Mouse (Mus musculus) frontal cortex, adult 2 months (tissue): ENCODE data around the gene Lmo7. TPM values are rescaled to one million over a fixed set of nuclear protein-coding genes. Genes with fewer than 3 reads are reported as not detected.
A peak's percentile ranks its signal among the peaks of the same experiment; 100 is the strongest.

Experiments
- DNase-seq, 2 experiments: peaks; one replicate each; pipeline ENCODE4 v3.0.0; 2022; ENCODE audit warnings: low spot score in 1 of 2; ENCODE audit errors: extremely low spot score in 1 of 2
- polyA plus RNA-seq: library from polyadenylated mRNA; depleted of rRNA; stranded (reverse); fragments of >200 nt; gene quantifications from 2 replicates; pipeline ENCODE4 v1.2.3, GENCODE M21; 2012; rRNA removed

The Lmo7 gene
- polyA plus RNA-seq = 25.3 and 43.6 TPM in 2 replicates

- peak in 1 of 2 experiments; percentile 10 for DNase-seq
These were observed at the start of gene Lmo7, which contains the start of gene Gm9922 for GRCm38 (mm10) chr14:101729237-101729971. TSS of gene Lmo7 (plus strand) at chr14:101729957. TSS of gene Gm9922 (minus strand) at chr14:101729814.

DNA sequence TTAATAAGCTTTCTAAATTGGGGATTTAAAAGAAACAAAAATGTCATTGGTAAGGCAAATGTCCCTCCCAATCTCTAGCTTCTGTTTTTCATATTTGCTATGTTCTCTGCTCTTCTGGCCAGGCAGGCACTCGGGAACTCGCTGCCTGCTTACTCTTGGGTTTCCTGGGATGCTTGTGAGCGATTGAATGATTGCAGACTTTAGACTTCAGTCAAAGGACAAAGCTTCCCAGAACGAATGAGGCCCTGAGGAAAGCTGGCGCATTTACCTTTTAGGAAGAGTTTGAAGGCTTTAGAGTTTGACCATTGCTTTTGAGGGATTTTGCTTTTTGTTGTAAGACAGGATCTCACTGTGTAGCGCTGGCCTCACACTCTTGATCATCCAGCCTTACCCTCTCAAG is 42.1 kb upstream of the Lmo7 start:
- DNase-seq = no peak

DNA sequence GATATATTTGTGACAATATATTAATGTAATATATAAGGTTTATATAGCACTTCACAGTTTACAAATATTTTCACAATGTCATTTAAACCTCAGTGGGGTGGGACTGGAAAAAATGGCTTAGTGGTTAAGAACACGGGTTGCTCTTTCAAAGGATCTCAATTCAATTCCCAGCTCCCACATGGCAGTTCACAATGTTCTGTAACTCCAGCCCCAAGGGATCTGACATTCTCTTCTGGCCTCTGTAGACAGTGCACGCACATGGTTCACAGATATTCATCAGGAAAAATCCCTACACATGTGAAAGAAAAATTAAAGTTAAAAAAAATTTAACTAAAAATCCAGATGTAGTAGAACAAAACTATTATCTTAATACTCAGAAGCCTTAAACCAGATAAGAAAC is 41.4 kb upstream of the Lmo7 start:
- DNase-seq = no peak

DNA sequence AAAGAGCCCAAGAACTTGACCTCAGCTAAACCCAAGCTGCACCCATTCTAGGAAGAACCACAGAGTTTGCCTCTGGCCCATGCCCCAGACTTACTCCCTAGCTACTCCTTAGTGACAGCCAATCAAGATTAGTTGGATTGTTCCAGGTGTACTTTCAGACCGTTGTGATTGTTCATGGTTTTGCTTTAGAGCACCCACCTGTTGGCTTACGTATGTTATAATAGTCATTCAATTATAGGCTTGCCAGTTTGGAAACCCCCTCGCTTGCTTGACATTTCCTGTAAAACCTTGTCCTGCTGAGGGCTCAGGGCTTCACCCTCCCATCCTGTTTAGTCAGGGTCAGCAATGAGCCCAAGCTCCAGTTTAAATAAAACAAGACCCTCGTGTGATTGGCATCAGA is 25.3 kb upstream of the Lmo7 start:
- no peak for DNase-seq

- DNase-seq = no peak
These were observed 22.7 kb upstream of the Lmo7 start for GRCm38 (mm10) chr14:101707088-101707487.

DNA sequence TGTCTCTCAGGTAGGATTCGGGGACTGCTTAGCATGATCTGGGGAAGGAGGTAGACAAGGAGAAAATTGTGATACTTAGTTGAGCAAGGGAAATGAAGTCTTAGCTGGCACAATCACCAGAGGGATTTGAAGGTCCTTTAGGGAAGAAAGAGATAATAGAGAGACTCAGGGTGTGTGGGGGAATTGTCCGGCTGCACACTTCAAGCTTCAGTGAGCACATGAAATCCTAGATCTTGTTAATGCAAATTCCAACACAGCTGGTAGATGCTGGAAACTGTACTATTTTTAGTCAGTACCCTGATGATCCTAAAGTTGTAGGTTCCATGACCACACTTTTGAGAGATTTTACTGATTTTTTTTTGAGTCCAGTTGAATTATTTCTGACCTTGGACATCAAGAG is 15.3 kb upstream of the Lmo7 start:
- no peak for DNase-seq

DNA sequence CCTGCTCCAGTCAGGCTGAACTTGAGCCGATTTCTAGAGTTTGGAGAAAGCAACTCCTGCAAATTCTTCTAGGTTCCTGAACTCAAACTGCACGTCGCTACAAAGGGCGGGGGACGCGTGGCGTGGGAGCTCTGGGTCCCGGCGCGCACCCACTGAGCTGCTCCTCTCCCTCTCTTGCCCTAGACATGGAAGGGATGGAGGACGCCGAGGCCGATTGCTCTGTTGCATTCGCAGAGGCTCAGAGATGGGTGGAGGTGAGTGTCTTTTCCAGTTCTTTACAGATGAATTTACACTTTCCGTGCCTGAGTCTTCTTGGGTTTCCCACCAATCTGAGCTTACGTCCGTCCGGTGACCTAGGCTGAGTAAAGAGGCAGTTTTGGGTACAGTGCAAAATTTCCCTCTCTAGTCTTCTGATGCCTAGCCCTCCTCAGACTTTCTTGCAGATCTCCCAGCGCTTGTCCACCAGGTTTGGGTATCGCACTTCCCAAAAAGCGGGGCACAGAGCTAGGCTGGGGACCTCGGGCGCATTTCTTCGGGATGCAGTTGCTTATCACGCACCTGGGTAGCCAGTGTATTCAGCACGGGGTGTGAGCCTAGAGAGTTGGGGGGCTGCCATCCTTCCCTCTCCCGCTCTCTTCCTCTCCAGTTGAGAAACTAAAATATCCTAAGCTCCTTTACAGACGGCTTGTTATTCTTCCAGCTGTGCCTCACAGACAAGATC is 375 bp downstream of the Lmo7 start:
- DNase-seq = no peak

GRCm38 (mm10) chr14:101733542-101734303 is 4.0 kb downstream of the Lmo7 start:
- DNase-seq = no peak

DNA sequence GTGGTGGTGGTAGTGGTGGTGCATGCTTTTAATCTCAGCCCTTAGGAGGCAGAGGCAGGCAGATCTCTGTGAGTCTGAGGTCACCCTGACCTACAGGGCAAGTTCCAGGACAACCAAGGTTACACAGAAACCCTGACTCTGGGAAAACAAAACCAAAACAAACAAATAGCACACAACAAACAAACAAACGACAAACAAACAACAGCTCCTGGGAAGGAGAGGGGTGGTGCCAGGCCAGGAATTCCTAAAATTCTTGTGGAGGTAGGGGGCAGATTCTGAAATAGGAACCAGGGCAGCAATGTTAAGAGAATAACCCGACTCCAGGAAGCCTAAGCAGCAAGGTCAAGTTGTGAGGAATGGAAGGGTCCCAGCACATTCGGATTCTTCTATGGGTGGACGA is 7.7 kb downstream of the Lmo7 start:
- no peak for DNase-seq

DNA sequence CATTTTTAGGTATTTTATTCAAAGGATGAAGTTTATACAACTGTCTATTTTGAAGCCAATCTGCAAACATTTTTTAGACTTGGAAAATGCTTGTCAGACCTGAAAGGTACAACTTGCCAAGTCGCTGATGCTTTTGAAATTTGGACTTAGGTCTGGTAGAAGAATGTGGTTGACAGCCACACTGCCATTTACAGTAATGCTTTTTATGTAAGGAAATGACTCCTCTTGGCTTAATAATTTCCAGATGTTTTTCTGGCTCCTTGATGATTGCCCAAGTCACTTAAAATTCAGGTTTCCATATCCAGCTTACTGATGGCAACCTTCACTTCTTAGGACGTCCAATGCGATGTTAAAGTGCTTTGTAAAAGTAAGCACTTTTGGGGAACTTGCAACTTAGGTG is 16.9 kb downstream of the Lmo7 start:
- DNase-seq = no peak

DNA sequence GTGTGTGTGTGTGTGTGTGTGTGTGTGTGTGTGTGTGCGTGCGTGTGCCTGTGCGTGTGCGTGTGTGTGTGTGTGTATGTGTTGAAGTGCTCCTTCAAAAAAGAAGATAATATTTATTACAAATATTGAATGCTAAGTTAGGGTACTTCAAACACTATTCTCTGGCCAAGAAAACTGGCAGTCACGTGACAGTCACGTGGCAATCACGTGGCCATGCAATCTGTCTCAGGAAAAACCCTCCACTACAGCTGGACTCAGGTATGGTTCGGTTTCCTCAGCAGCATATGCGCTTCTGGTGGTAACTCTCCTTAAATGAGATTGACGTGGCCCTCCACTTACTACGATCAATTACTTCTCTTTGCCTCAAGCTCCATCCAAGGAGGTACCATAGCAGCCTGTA is 18.1 kb downstream of the Lmo7 start:
- DNase-seq = no peak

DNA sequence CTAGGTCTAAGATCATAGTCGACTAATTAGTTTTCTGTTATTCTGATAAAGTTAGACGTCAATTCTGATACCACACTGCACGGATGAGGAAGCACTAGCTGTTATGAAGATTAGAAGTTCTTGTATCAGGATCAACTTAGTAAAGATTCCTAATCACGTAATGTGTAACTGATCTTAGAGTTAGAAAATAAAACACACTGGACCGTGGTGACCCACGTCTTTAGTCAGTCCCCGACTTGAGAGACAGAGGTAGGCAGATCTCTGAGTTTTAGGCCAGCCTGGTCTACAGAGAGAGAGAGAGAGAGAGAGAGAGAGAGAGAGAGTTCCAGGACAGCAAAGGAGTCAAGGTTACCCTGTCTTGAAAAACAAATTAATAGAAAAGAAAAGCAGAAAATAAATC is 18.7 kb downstream of the Lmo7 start:
- no peak for DNase-seq

DNA sequence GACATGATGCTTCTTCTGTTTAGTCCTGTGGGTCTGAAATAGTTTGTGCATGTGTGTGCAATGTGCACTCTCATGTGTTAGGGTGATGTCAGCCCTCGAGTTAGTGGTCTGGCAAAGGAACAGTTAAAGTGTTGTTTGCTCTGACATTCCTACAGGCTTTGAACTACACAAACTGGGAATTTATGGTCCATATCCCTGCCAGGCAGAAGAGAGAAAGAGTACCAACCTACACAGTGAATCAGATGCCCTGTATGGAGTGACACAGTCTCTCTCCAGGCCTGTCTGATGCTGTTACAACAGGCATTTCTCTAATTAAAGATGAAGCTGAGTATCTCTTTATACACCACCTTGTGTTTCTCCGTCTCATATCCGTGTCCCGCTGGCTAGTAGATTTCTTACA is 21.2 kb downstream of the Lmo7 start:
- DNase-seq = no peak

DNA sequence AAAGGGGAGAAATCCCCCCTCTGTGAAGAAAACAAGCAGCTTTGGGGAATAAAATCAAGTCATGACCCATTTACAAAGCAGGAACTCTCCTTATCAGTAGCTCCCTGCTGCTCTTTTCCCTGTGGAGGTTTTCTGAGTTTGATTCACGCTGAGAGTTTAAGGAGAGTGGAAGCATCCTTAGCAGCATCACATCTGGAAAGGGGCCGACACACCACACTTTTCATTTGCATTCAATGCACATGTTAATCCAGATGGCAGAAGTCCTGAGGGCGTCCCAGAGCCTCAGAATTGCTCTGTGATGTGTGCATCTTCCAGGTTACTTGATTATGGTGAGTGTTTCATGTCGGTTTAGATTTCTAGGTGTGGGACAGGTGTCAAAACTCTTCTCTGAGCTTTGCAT is 25.7 kb downstream of the Lmo7 start:
- DNase-seq = no peak

DNA sequence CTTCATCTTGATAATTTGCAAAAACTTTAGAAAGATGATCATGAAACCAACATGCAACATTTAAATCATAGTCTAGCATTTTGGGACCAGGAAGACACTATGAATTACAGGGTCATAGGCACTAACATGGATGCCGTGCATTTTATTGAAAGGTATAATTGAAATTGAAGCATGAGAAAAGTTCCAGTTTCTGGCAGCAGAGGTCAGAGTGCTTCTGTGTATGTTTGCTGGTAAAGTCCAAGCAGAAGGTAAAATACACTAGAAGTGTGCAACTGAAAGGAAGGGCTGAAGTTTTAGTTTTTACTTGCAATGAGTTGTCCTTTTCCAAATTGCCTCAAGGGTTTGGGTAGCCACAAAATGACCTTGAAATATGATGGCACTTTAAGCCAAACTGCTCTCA is 32.5 kb downstream of the Lmo7 start:
- DNase-seq = peak in 1 of 2 experiments; percentile 16

- DNase-seq = no peak
These were observed 34.1 kb downstream of the Lmo7 start for GRCm38 (mm10) chr14:101763762-101764295.

DNA sequence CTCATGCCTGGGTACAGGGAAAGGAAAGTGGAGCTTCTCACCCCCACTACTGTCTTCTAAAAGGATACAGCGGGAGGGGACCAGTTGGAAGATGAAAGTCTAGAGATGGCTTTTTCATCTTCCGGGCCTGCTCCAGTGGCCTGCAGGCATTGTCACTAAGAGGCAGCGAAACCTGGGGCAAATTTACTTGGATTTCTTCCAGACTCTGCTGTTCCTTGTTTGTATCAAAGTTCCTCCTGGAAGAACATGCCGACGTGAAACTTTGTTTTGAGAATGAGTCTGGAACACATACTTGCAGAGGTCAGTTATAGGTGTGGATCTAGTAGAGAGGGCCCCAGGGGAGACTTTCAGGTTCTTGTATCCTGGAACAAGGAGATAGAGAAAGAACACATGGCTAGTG is 41.6 kb downstream of the Lmo7 start:
- no peak for DNase-seq

- DNase-seq = no peak
These were observed 42.0 kb downstream of the Lmo7 start for GRCm38 (mm10) chr14:101771756-101772155.

DNA sequence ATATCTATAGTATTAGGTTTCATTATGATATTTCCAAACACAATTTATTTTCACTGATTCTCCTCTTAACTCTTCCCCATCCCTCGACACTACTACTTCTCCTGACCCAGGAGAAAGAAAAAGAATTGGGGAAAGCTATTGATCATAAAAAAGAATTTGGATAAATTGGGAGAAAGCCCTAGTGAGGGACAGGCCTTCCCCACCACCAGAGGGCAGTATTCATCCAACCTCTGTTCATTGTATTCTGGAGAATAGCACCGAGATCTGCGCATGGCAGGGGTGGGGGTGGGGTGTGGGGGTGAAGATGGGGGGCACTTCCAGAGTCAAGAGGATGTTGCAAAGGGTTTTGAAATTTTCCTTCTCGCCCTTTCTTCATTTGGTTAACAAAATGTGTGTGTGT is 44.9 kb downstream of the Lmo7 start:
- DNase-seq = peak in 1 of 2 experiments; percentile 46

DNA sequence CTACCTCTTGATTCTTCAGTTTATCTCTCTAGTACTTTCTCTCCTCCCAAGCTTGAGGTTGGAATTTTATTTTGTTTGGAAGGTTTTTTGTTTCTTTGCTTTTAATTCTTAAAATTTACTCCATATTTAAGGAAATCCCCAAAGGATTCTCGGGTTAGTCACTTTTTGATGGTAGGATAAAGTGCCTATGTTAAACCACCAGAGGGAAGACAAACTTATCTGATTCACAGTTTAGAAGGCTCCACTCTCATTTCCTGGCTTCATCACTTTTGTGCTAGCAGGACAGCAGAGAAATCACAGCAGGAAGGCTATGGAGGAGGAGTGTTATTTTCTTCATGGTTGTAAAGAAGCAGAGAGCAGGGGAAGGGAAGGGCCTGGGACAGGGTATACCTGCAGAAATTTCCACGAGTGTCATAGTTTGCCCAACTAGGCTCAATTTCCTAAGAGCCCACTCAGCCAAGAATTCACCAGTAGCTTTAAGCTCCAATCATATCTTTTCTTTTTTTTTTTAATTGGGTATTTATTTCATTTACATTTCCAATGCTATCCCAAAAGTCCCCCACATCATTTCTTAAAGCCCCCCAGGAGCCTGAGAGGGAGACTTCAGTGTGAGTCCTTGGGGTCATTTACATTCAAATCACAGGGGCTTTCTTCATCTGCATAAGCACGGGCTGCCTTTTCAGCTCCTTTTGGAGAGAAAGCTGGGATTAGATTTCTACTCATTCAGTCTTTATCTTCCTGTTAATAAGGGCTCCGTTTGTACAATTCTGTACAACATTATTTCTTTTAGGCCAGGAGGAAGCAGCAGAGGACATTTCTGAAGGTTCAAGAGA is 46.8 kb downstream of the Lmo7 start:
- DNase-seq = no peak
